Mouse (Mus musculus): ENCODE results near the gene Sema5a.
A peak's percentile ranks its signal among the peaks of the same experiment; 100 is the strongest.

The Sema5a gene

DNA sequence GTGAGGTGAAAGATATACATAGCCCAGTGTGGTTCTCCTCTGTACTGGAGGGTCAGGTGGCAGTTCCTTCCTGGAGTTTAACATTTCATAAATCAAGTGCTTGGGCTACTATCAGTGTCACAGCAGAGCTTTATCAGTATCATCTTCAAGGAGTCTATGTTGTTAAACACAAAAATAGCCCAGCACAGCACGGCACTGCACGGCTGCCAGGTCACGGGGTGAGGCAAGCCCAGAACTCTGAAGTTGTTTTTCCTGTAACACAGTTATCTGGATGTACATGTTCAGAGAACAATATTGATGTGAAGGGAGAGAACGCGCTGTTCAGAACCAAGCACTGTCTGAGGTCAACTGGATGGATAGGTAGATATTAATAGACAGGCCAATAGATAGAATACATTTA is 112.2 kb downstream of the Sema5a start:
- DNase-seq (ENCODE audit: extremely low spot score) = no peak

DNA sequence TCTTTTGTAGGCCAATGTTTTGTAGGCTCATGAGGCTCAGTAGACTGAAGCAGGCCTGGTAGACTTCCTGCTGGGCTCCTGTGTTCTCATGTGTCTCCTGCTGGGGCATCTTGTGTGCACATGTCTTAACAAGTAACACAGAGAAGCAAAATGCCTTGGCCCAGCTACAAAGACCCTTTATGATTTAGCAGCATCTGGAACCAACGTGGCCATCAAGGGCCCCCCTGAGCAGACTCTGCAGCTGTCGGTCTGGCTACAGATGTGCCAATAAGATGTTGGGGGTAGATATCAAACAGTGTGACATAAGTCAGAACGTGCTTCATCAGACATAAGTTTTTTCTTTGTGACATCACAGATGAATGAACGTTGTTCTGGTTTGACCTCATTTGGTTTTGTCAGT is 123.2 kb downstream of the Sema5a start:
- DNase-seq (ENCODE audit: extremely low spot score) = no peak

DNA sequence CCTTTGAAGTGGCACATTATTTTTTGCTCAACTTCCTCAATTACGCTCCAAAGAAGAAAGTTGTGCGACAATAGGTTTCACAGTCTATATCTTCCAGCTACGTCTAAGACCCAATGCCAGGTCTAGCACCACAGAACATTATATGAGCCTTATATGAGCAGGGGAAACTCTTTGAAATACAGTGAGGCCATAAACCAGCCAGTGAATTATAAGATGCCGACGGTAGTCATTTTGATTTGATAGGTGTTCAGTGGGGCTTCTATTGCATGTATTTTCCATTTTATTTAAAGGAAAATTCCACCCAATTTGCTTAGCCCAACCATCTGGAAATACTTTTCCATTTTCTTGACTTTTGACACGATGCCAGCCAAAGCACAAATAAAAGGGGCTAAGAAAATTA is 126.3 kb downstream of the Sema5a start:
- DNase-seq (ENCODE audit: extremely low spot score) = no peak

DNA sequence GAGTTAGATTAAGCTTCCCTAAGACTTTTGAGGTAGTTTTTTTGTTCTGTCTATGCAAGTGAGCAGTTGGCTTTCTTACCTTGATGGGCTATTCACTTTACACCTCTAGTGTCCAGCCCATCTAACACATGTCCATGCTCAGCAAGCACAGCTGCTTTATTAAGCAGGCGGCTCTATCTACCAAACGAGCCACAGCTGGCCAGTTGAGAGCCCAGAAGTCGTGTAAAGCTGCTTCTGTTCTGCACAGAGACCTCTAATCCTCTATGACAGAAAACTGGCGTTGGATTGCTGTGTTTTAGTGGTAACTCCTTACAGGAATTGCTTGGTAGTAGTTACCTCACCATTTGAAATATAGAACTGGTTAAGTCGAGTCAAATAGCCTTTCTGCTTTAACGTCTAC is 126.8 kb downstream of the Sema5a start:
- DNase-seq (ENCODE audit: extremely low spot score) = no peak

DNA sequence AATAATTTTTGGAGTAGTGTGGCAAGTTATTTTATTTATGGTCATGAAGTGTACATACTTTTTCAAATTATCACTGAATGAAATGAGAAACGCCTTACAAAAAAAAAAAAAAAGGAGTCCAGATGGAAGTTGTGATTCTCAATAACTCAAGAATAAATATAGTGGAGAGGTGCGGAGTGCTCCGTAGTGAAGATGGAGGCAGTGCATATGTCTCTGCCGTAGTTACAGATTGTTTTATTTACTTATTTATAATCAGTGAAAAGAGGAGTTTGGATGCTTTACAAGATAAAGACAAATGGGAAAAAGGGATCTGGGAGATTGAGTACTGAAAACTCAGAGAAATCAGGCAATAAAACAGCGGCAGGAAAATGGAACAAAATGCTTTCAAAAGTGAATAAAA is 131.7 kb downstream of the Sema5a start:
- no peak for DNase-seq (ENCODE audit: extremely low spot score)

DNA sequence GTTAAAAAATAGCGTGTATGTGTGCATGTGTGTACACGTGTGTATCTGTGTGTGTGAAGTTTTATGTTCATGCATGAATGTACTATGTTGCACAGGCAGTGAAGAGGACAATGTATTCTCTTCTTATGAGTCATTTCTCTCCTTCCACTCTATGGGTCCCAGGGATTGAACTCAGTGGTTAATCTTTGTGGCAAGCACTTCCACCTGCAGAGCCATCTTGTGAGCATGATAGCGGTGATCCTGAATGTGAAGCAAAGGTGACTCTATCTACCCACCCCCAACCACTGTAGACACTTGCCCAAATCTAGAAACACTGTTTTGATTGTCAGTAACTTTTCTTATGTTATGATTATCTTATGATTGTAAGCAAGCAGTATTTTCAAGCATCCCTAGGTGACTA is 133.2 kb downstream of the Sema5a start:
- DNase-seq (ENCODE audit: extremely low spot score) = no peak

DNA sequence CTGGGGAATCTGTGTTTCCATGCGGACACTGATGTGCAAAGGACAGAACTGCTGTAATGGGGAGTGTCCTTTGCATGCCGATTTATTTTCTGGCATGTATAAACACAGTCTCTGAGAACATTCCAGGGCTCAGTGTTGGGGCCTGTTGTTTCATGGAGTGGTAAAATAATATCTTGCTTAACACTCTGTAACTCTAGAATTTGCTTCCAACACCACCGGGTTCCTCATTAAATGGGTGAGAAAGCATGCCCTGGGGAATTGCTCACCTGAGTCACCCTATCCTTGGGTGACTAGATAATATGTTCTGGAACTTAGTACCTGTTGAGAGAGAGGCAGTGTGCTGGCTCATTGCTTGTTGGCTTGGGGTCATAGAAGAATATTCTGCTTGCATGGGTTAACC is 135.7 kb downstream of the Sema5a start:
- DNase-seq (ENCODE audit: extremely low spot score) = no peak

DNA sequence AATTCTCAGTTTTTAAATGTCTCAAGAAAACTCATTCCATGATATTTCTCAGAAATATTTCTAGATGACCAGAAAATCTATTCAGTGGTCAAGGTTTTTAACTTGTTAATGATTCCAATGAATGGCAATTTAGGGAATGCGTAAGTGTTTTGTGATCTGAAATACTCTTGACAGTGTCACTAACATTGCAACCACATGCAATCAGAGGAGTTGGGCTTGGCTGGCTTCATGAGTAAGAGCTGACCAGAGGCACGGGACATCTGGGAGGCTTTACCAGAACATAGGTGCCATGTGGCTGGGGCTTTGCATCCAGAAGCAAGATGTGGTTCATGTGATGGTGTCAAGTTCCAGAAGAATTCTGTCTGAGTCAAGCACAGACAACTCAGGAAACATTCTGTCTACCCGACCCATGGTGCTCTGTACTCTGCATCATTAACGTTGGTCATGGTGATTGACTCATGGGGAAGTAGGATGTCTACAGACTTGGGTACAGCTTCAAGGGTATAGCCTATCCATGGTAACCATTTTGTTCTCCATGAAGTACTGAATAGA is 138.4 kb downstream of the Sema5a start:
- no peak for DNase-seq (ENCODE audit: extremely low spot score)

DNA sequence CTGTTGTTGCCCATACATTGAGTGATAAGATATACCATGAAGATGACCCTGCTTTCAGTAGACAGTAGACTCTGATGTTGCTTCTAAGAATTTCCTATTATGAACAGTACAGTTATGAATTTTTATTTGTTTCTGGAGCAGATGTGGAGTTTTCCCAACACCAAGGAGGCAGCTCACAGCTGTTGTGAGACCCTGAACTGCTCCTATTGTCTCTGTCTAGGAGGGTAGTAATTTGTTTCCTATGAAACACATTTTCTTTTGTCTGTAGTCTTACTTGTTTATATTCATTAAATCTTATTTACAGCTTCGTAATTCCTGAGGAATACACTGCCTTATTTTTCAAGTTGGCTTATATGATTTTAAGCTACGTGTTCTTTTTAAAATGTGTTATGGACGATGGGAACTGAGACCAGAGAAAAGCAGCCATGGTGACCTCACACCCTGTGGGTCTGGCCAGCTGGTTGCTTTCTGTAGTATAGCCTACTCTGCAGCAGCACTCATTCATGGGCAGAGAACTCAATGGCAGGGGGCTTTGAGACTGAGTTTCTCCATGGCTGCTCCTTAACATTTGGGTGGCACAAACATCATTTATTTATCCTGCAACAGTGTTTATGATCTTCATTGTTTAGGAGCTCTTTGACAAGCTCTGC is 151.8 kb downstream of the Sema5a start:
- no peak for DNase-seq (ENCODE audit: extremely low spot score)

DNA sequence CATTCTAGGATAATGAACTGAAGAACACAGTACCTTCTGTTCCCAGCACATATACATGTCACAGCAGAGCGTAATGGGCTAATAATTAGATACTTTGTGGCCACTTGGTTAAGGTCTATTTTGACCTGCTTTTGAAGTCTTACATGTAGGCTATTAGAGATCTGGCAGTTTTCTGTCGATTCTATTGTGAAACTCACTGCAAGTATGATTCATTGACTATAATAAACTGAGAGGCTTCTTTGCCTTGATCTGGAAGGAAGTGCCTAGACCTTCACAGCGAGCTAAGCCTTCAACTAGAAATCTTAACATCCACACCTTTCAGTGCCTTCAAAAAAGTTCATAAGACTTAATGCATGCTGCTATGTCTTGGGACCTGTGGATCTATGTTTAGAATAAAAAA is 152.5 kb downstream of the Sema5a start:
- no peak for DNase-seq (ENCODE audit: extremely low spot score)

DNA sequence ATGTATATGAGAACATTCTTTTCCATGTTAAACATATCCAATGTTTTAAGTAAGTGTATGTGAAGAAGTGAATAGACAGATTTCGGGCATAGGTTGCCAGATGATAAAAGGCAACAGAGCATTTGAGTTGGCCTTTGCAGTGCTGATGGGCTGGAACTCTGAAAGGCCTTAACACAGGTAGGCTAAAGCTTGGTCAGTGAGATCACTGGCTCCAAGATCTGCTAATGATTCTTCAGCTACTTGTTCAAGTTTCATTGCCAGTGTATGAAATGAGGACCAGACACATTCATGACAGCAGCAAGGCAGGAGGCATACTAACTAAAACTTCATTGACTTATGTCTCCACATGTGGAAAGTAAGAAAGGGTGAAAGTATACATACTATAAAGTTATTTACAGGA is 154.1 kb downstream of the Sema5a start:
- no peak for DNase-seq (ENCODE audit: extremely low spot score)

DNA sequence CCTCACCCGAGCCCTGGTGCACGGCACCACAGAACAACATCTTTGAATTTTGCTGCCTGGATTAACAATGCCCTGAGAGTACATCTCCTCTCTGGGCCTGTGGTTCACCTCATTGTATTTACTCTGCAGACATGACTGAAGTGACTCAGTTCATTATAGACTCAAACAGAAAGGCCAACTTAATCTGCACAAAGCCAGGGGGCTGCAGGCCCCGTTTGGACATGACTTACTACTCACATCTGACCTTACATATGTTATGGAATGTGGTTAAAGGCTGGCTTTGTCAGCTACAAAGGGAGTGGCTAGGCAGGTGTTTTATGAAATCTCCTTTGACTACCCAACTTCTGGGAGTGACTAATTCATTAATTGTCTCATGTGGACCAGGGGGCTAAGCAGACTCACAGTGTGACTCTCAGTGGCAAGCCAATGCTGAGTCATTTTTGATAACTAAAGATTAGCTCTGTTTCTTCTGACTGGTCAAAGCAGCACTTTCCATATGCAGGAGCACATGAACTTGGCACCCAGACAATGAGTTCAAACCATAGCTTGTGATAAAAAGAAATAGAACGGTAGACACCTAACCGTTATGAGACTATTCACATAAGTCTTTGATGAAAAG is 157.4 kb downstream of the Sema5a start:
- DNase-seq (ENCODE audit: extremely low spot score) = no peak

DNA sequence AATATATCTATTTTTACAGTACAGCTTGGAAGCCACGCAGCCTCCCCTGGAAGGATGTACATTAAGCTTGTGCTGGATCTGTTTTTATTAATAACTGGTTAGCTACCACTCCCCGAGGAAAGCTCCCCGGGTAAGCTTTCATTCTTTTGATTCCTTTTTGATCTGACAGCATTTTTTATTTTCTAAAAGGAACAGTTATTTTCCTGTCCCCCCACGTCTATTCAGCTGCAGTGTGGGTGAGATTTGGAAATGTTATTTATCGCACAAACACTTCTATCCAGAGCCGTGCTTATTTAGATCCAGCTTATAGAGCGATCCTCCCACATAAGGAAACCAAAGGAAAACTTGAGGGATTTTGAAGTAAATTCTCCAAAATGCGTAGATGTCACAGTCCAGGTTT is 158.7 kb downstream of the Sema5a start:
- no peak for DNase-seq (ENCODE audit: extremely low spot score)

DNA sequence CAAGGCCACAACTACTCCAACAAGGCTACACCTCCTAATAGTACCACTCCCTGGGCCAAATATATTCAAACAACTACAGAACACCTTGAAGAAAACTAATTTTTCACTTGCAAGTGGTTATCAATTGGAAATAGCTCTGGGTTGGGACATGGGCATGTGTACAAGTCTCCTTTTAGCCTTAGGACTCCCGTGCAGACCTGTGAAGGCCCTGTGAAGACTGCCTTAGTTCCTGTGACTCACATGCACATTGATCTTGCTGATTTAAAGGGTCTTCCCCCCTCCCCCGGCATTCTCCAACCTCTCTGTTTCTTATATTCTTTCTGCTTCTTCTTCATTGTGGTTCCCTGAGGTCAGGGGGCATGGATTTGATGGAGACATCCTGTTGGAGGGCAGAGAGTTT is 161.8 kb downstream of the Sema5a start:
- DNase-seq (ENCODE audit: extremely low spot score) = no peak

DNA sequence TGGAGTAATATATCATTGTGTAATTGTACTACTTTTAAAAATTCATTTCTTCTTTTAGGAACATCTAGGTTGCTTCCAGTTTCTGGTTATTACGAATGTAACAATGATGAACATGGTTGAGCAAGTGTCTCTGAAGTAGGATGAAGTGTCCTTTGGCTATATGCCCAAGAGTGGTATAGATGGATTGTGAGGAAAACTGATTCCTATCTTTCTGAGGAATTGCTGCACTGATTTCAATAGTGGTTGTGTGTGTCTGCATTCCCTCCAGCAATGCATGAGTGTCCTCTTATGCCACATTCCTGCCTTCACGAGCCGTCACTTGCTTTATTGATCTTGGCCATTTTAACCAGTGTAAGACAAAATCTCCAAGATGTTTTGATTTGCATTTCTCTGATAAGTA is 163.2 kb downstream of the Sema5a start:
- no peak for DNase-seq (ENCODE audit: extremely low spot score)

DNA sequence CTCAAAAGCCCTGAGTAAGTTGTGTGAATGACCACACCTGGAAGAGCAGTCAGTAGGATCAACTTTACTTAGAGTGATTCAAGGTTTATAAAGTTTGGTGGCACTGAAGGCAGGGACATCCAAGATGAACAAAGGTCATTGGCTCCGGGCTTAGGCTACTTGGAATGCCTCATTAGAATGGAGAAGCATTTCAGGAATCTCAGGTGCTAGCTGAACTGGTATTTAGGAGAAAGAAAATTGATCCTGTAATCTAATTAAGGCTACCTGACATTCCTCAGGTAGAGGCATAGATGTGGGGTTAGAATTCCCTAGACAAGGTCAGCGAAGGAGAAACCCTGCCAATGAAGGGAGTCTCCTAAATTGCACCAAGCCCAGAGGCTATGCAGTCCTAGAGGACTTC is 171.7 kb downstream of the Sema5a start:
- no peak for DNase-seq (ENCODE audit: extremely low spot score)

DNA sequence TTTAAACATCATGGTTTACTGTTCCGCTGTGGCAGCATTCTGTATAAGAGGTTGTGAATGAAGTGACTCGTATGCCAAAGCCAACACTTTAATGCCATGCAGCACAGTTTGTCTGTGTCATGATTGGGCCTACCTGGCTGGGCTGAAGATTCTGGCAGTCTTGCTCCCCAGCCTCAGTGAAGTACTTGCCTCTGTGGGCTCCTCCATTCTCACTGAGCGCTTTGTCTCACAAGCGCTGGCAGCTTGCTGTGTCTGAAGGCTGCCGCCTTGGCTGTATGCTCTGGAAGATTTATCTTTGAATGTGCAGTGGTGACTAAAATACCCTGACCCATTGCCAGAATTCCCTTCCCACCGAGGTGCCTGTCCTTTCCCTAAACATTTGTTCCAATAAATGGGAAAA is 178.0 kb downstream of the Sema5a start:
- DNase-seq (ENCODE audit: extremely low spot score) = no peak

DNA sequence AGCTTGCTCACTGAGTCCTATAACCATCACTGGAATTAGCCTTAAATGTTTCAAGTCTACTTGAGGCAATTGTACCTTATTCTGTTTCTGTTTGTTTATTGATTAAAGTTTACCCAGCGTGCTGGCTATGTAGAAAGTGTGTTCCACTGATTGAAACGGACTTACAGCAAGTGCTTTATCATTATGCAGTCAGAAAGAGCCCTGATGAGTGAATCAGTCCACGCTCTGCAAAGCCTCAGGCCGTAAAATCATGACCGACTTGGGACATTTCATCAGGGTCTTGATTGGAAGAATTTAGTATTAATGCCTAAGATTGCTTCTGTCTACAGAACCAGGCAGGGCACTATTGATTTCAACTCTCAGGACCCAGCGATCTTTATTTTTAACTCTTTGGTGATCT is 178.5 kb downstream of the Sema5a start:
- no peak for DNase-seq (ENCODE audit: extremely low spot score)

DNA sequence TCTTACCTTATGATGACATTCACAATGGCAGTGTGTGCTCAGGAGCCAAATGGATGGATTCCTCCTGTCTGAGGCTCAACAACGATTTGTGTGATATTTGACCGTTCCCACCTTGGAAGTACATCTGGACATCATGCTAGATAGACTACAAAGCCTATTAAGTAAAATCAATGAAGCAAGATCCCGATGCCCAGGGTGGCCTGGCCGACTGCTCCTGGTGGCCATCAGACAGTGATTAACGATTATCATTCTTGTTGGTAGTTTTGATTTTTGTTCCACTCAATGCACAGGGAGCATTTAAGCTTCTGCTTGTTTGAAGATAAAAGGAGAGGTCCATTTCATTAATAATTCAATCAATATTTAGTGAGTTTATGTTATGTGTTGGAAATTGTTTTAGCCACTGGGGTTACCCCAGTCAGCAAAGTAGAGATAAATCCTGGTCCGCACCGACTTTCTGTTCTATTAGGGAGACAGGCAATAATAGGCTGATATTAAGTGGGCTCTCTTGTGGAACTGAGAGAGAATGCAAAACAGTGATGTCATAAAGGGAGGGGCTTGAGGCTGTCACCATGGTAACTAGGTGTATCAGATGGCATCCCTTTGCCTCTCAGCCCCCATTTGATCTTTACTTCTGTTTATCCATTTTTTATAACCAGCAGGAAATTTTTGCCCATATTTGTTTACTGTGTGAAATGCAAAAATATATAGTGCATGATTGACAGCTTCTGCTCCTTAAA is 182.7 kb downstream of the Sema5a start:
- DNase-seq (ENCODE audit: extremely low spot score) = no peak

DNA sequence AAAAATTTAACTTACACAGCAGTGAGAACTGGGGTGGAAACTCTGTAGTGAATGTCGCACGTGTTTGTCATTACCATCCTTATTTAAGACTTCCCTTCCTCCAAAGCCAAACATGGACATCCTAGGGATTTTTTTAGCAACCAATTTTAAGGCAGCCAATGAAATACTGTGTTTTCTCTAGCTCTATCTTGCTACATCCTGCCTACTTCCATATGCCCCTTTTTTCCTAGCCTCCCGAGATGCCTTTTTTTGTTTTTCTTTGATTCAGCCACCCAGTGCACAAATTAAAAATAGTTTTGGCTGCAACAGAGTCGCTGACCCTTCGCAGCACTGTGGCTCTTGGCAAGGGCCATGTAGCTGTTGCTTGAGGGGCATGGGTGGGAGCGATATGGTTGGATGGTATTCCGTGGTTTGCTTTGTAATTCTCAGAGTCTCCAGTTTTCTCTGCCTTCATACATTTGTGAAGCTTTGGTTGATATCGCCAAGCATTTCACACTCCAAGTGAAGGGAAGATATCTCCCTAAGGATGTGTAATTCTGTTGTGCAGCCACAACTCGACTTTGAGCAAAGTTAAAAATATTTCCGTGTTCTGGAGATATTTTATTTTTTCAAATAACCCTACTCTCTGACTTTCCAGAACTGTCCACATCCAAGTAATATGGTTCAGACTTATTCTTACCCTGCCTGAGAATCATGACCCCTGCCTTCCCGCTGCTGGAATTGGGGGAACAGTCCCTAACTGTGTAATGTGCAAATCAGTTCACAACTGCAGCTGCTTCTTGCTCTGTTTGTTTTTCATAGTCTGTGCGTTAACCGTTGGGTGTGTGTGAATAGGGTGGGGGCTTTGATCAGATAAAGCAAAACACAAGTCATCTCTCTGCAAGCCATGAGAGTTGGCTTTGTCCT is 188.6 kb downstream of the Sema5a start:
- DNase-seq (ENCODE audit: extremely low spot score) = peak; percentile 10

DNA sequence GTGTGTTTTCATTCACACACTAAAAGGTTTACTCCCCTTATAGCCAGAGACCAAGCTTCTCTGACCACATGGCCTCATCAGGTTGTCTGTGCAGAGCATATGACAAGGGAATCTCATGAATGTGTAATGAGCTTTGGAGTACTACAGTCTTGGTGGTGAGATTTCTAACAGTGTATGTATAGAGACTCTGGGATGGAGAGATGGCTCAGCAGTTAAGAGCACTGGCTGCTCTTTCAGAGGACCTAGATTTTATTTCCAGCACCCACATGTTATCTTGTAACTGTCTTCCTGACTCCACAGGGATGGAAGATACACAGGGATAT is 189.2 kb downstream of the Sema5a start:
- no peak for DNase-seq (ENCODE audit: extremely low spot score)

DNA sequence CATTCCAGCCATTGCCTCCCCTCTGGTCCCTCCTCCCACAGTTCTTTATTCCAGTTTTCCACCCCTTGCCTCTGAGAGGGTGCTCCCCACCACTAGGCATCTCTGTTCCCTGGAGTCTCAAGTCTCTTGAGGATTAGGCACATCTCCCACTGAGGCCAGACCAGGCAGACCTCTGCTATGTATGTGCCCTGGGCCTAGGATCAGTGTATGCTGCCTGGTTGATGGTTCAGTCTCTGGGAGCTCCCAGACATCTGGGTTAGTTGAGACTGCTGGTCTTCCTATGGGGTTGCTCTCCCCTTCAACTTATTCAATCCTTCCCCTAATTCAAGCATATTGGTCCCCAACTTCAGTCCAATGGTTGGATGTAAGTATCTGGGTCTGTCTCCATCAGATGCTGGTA is 189.7 kb downstream of the Sema5a start:
- DNase-seq (ENCODE audit: extremely low spot score) = no peak

All from embryo, embryonic 9.5 days (tissue).